Mouse (Mus musculus): ENCODE measurements at regions not wholly inside any gene's neighbourhood (a gene's known extent, or its start where the extent isn't known, plus 50 kb on each side); places are given as distances from the start of the nearest gene placed in this dataset.

DNA sequence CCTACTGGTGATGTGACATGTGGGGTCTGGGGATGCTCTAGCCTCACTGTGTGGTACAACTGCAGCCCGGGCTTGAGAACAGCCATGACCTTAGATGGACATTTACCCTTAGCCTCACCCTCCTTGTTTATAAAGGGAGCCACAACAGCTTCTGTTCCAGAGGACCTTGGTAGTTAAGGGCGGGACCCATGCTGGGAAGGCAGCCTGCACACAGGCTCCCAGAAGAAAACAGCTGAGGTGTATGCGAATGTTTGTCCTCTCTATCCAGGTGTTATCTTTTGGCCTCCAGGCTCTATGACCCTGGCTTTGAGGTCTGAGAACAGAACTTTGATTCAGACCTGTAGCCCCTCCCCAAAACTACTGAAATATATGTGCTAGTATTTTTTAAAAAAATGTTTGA lies 102.1 kb upstream of the Mki67 start:
- WGBS (ENCODE audit: insufficient replicate concordance) = 57% methylated on average over 3 of the region's 3 CpGs
- H3K27ac ChIP-seq = peak overlapping the region; percentile 97
- peak overlapping the region; percentile 65 for H3K4me2 ChIP-seq
- H3K27me3 ChIP-seq = no peaks in the 10 kb centered on the region
- H3K36me3 ChIP-seq = no peaks in the 10 kb centered on the region
- ATAC-seq (ENCODE audit: low read depth) (peak; percentile 62), DNase-seq (no peak)
- H3K4me3 ChIP-seq (replicated peaks) = 0 out of 2 replicates have a peak overlapping the region, but pooled peaks have one; percentile 11
- peak overlapping the region; percentile 77 for H3K9ac ChIP-seq
- peaks cover 60% of the 10 kb centered on the region for H3K4me1 ChIP-seq (replicated peaks)
- 0 out of 2 replicates have a peak, but pooled peaks cover 4% of the 10 kb centered on the region for H3K9me3 ChIP-seq (replicated peaks)

DNA sequence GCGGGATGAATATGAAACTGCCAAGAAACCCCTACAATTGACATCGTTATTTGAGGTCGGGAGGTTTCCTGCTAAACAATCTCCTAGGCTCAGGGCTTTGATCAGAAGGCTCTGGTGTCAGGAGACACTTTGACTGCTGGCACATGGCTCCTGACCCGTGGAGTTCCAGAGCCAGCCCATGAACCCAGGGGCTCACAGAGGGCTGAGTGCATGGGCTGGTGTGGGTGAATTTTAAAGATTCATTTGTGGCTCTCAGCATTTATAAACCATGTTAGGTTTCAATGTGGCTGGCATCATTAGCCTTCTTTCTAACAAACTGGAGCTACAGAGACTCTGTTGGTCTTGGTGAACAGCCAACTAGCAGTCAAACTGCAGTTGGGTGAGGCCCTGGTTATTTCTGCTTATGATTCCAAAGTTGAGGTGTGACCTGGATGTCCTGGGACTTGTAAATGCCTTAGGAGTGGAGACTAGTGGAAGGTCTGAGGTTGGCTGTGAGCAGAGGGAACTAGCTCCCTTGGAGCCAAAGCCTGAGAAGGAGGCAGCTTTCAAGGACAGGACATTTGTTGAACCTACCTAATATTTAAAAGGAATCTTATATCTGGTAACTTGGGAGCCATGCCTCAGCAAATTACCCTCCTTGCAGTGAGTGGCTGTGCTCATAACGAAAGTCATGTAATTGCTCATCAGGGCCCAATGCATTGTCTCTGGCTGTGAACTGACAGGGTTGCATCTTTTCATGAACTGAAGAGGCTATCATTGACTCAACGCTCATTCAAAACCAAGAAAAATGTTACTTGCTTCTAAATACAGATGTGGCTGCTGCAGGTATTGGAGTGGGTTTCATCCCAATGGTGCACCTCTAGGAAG lies 108.0 kb upstream of the Mki67 start:
- no peak overlapping the region for H3K9ac ChIP-seq
- H3K27ac ChIP-seq = no peak overlapping the region
- DNase-seq = no peak
- 66% methylated on average over 6 of the region's 6 CpGs for WGBS (ENCODE audit: insufficient replicate concordance)
- H3K36me3 ChIP-seq = no peaks in the 10 kb centered on the region
- no peak overlapping the region for H3K4me3 ChIP-seq (replicated peaks)
- no peak for ATAC-seq (ENCODE audit: low read depth)
- no peak overlapping the region for H3K4me2 ChIP-seq
- H3K4me1 ChIP-seq (replicated peaks) = peaks cover 6% of the 10 kb centered on the region; the same call in 1 of the 2 replicates
- H3K27me3 ChIP-seq = peaks cover 10% of the 10 kb centered on the region
- 0 out of 2 replicates have a peak, but pooled peaks cover 4% of the 10 kb centered on the region for H3K9me3 ChIP-seq (replicated peaks)

DNA sequence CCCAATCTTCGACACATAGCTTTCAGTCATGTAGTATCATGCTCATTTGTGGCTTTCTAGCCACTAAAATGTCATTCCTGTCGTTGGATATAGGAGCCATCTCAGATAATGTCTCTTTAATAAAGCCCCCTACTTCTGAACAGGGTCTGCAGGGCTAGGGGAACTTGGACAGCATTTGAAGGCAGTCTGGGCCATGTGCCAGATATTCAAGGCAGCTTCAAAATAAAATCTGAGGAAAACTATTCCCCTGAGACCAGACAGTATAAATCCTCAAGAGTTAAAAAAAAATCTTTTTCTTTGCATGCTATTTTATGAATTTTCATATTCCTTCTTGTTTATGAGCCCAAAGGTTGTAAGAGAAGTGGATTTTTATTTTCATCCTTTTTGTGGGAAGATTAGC lies 113.1 kb upstream of the Mki67 start:
- Histone ChIP-seq H3K4me3 (replicated peaks) (no peak overlapping the region), H3K4me1 (replicated peaks) (no peaks in the 10 kb centered on the region), H3K27me3 (peaks cover 36% of the 10 kb centered on the region), H3K9me3 (replicated peaks) (no peaks in the 10 kb centered on the region), H3K9ac (no peak overlapping the region), H3K27ac (no peak overlapping the region), H3K4me2 (no peak overlapping the region), H3K36me3 (no peaks in the 10 kb centered on the region)
- 39% methylated on average over 2 of the region's 2 CpGs for WGBS (ENCODE audit: insufficient replicate concordance)
- ATAC-seq (ENCODE audit: low read depth) (no peak), DNase-seq (no peak)

DNA sequence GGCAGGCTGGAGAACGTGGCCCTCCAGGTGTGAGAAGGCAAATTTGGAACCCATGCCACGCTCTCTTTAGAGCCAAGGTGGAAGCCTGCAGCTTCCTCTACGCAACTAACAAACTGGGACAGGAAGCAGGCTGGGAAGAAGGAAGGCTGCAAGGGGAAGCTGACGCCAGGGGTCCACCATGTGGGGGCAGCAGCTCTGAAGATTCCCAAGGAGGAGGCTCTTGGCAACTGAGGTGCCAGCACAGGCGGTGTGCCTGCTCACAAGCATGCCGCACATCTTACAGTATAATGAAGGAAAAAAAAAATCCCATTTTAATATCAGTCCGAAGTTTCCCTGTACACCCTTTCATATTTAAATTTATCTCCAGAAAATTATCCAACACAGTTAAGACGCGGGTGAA lies 117.3 kb upstream of the Mki67 start:
- no peaks in the 10 kb centered on the region for H3K4me1 ChIP-seq (replicated peaks)
- no peak overlapping the region; the same call in 1 of the 2 replicates for H3K27ac ChIP-seq
- DNase-seq (no peak), ATAC-seq (ENCODE audit: low read depth) (no peak)
- no peaks in the 10 kb centered on the region for H3K9me3 ChIP-seq (replicated peaks)
- WGBS (ENCODE audit: insufficient replicate concordance) = 51% methylated on average over 9 of the region's 9 CpGs
- H3K9ac ChIP-seq = no peak overlapping the region
- H3K4me2 ChIP-seq = no peak overlapping the region
- H3K36me3 ChIP-seq = no peaks in the 10 kb centered on the region
- H3K4me3 ChIP-seq (replicated peaks) = no peak overlapping the region
- H3K27me3 ChIP-seq = peaks cover 41% of the 10 kb centered on the region

DNA sequence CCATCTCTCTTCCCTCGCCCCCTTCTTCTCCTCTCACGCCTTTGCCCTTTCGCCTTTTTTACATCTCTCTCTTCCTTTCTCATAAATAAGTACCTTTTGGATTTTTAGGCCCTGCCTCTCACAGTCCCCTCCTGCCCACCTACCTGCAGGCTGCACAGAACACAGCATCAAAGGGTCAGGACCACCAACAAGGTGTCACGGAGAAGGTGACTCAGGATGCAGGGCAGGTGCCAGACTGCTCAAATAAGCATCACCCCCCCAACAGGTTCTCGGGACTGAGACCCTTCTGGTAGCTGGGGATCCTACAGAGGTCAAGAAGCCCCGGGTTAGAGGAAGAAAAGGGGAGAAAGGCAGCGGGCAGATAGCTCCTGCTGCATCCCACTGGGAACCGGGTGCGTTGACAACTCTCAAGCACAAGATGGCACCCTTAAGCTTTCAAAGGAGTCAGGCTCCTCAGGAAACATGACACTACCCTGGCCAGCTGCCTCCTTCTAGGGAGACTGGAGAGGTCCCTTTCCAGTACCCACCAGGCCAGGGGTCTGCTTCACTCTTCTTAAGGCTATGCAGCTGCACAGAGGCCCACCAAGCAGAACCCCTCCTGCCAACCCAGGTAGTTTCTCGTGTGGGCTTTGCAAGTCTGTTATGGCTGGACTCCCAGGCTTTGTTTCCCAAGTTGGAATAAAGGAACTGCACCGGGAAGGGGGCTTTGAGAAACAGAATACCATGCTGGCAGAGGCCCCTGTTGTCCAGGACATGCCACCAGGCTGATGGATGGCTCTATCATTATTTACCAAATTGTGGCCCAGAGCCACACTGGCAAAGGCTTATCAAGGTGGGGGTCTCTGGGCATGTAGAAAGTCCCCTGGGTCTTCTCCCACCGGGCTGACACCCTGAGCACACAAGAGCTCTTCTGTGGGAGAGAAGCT lies 120.9 kb upstream of the Mki67 start:
- H3K9me3 ChIP-seq (replicated peaks) = no peaks in the 10 kb centered on the region
- no peaks in the 10 kb centered on the region for H3K4me1 ChIP-seq (replicated peaks)
- DNase-seq (peak; percentile 24), ATAC-seq (ENCODE audit: low read depth) (peak; percentile 55)
- H3K27ac ChIP-seq = no peak overlapping the region
- WGBS (ENCODE audit: insufficient replicate concordance) = 38% methylated on average over 12 of the region's 12 CpGs
- H3K36me3 ChIP-seq = no peaks in the 10 kb centered on the region
- H3K27me3 ChIP-seq = peaks cover 42% of the 10 kb centered on the region
- H3K4me3 ChIP-seq (replicated peaks) = no peak overlapping the region
- H3K4me2 ChIP-seq = no peak overlapping the region
- H3K9ac ChIP-seq = no peak overlapping the region

DNA sequence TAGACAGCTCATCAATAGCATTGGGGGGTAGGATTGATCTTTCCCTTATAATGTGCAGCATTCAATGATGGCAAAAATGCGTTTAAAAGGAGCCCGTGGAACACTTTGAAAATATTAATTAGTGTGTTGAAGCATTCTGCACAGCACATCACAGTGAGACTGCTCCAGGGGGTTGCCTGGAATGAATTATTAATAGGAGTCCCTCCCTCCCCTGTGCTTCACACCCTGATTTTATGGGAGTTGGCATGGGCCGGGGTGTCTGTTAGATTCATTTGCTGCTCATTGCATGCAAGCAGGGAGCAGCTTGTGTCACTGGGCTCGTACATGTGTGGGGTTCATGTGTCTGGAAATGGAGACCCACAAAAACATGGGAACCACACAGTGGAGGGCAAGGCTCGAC lies 127.9 kb upstream of the Mki67 start:
- Histone ChIP-seq H3K4me1 (replicated peaks) (no peaks in the 10 kb centered on the region), H3K27me3 (peaks cover 43% of the 10 kb centered on the region)
- WGBS (ENCODE audit: insufficient replicate concordance) = 54% methylated on average over 5 of the region's 5 CpGs

DNA sequence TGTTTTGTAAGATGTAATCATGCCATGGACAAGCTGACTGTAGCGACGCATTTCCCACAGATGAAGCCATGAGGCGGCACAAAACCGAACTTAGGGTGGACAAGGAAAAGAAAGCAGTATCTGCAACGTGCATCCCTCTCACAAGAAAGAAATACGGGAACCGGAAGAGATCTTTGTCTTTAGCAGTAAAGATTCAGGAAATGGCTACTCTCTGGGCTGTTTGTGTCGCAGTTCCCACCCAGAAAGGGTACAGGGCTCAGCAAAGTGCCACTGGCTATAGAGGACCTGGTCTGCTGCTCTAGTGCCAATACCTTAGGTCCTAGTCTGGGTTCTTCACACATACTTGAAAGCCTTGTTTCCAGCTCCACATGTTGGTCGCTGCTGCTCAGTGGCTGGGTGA lies 131.1 kb upstream of the Mki67 start:
- DNase-seq (no peak), ATAC-seq (ENCODE audit: low read depth) (no peak)
- Histone ChIP-seq H3K4me3 (replicated peaks) (no peak overlapping the region), H3K27me3 (peaks cover 62% of the 10 kb centered on the region), H3K9me3 (replicated peaks) (no peaks in the 10 kb centered on the region), H3K9ac (no peak overlapping the region), H3K36me3 (no peaks in the 10 kb centered on the region), H3K4me1 (replicated peaks) (no peaks in the 10 kb centered on the region), H3K27ac (no peak overlapping the region), H3K4me2 (no peak overlapping the region)
- 24% methylated on average over 9 of the region's 9 CpGs for WGBS (ENCODE audit: insufficient replicate concordance)

More for the DNA sequence above, 127.9 kb upstream of the Mki67 start:
- ATAC-seq (ENCODE audit: low read depth) (no peak), DNase-seq (no peak)
- Histone ChIP-seq H3K9ac (no peak overlapping the region), H3K36me3 (no peaks in the 10 kb centered on the region), H3K4me3 (replicated peaks) (no peak overlapping the region), H3K4me2 (no peak overlapping the region), H3K9me3 (replicated peaks) (no peaks in the 10 kb centered on the region), H3K27ac (no peak overlapping the region)

DNA sequence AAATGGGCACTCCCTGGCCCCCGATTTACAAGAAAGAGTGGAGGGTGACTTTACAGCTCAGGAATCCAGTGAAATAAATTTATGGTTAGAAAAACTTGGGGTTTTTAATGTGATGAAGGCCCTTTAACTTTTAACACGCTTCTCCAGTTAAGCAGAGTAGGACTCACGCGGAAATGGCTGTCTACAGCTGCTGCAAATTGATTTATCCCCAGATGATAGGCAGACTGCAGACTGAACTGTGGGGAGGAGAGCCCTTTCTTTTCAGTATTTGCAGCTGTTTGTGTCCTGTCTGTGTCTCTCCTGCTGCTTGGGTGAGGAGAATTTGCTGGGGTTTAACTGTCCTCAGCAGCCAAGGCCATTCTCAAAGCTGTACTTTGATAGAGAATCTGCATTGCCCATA lies 132.0 kb upstream of the Mki67 start:
- Histone ChIP-seq H3K4me1 (replicated peaks) (no peaks in the 10 kb centered on the region), H3K27me3 (peaks cover 70% of the 10 kb centered on the region), H3K27ac (no peak overlapping the region), H3K4me3 (replicated peaks) (no peak overlapping the region), H3K9ac (no peak overlapping the region), H3K36me3 (no peaks in the 10 kb centered on the region), H3K4me2 (no peak overlapping the region), H3K9me3 (replicated peaks) (no peaks in the 10 kb centered on the region)
- no peak for ATAC-seq (ENCODE audit: low read depth)
- DNase-seq = no peak
- 55% methylated on average over 4 of the region's 4 CpGs for WGBS (ENCODE audit: insufficient replicate concordance)

DNA sequence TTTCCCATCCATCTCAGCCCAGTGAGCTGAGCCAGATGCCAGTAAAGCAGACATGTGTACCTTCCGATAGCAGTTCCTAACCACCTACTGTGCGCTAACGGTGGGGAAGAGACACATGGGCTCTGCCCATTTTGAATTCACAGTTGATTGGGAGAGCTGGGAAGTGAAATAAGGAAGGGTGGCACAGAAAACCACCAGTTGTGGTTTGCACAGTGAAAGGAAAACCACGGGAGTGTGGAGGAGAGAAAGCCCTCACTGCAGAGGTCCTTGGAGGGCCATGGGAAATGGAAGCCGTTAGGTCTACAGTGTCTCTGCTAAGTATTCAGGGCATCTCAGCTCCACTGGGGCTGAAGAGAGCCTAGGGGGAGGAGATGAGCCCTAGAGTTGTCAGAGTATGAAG lies 132.7 kb upstream of the Mki67 start:
- ATAC-seq (ENCODE audit: low read depth) (no peak), DNase-seq (no peak)
- Histone ChIP-seq H3K4me3 (replicated peaks) (no peak overlapping the region), H3K9ac (no peak overlapping the region), H3K9me3 (replicated peaks) (no peaks in the 10 kb centered on the region), H3K4me2 (no peak overlapping the region), H3K27ac (no peak overlapping the region), H3K36me3 (no peaks in the 10 kb centered on the region), H3K4me1 (replicated peaks) (no peaks in the 10 kb centered on the region), H3K27me3 (peaks cover 70% of the 10 kb centered on the region)
- 50% methylated on average over 5 of the region's 5 CpGs for WGBS (ENCODE audit: insufficient replicate concordance)

DNA sequence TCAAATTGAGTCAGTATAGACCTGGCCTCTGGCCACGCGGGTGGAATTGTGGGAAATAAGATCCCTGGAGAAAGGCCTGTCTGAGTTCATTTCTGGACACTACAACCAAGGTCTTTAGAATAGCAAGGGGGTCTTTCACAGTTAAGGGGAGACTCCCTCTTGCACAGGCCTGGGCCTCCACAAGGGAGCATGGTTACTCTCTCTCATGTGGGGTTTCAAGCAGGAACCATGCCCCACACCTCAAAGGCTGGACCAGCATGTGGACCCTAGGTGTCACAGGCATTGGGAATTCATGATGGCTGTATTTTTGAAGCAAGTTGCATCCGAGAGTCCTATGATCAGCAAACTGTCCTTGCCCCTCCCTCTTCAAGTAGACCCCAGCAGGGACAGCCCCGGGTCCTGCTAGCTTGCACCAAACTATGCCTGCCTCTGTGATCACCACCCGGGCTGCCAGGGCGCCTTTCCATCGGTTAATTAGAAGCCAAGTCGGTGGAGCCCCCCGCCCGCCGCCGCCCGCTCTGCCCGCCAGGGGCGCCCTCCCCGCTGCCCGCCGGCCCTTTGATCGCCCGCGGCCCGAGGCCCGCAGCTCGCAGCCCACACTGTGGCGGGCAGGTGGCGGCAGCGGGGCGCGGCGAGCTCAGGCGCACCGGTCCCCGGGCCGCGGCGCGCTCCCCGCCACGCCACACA lies 137.1 kb upstream of the Mki67 start:
- ATAC-seq (ENCODE audit: low read depth) (peak; percentile 18; the same call in 1 of the 2 replicates), DNase-seq (no peak)
- 7% methylated on average over 39 of the region's 39 CpGs for WGBS (ENCODE audit: insufficient replicate concordance)
- peak overlapping the region; percentile 26 for H3K4me2 ChIP-seq
- H3K27ac ChIP-seq = no peak overlapping the region
- no peaks in the 10 kb centered on the region for H3K4me1 ChIP-seq (replicated peaks)
- no peaks in the 10 kb centered on the region for H3K36me3 ChIP-seq
- H3K9me3 ChIP-seq (replicated peaks) = no peaks in the 10 kb centered on the region
- peaks cover 84% of the 10 kb centered on the region for H3K27me3 ChIP-seq
- no peak overlapping the region for H3K9ac ChIP-seq
- H3K4me3 ChIP-seq (replicated peaks) = no peak overlapping the region

DNA sequence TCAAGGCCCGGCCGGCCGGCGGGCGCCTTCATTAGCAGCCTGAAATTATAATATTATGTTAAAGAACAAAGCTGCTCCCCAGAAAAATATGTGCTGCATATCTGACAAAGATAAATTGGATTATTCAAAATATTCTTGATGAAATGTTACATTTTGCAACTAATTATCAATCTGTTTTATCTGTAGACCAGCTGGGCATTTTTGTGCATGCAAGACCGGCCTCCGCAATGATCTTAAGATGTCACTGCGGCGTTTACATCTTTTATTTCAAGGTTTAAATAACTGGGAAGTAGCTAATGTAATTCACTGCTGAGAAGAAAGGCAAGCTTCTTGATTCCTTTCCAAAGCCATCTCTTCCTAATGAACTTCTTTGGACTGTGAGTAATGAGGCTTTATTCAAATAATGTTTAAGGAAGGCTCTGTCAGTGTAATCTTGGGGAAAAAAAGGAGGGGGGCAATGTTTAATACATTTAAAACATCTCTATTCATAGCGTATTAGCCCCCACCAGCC lies 137.7 kb upstream of the Mki67 start:
- ATAC-seq (ENCODE audit: low read depth) (no peak), DNase-seq (no peak)
- Histone ChIP-seq H3K4me3 (replicated peaks) (no peak overlapping the region), H3K27me3 (peaks cover 78% of the 10 kb centered on the region), H3K4me2 (peak overlapping the region; percentile 26), H3K27ac (no peak overlapping the region), H3K9ac (no peak overlapping the region), H3K9me3 (replicated peaks) (no peaks in the 10 kb centered on the region), H3K4me1 (replicated peaks) (no peaks in the 10 kb centered on the region), H3K36me3 (no peaks in the 10 kb centered on the region)
- WGBS (ENCODE audit: insufficient replicate concordance) = 26% methylated on average over 10 of the region's 10 CpGs
